Mouse (Mus musculus): ENCODE measurements around the gene Sash1. TPM values are rescaled to one million over a fixed set of nuclear protein-coding genes. Genes with fewer than 3 reads are reported as not detected.

The Sash1 gene
- polyA plus RNA-seq, 1 experiment from 2014 or later, result 2.8 TPM

GRCm38 (mm10) chr10:8928775-8929647, 43.1 kb upstream of the Sash1 start:
- Histone ChIP-seq H3K27ac (ENCODE audit: low read depth, low read length) (no peak overlapping the region), H3K4me1 (replicated peaks; ENCODE audit: control insufficient read depth, insufficient read depth, low read length) (peaks cover 2% of the 10 kb centered on the region; the same call in 1 of the 2 replicates), H3K4me2 (replicated peaks; ENCODE audit: low read depth) (no peak overlapping the region), H3K9me3 (ENCODE audit: control insufficient read depth) (no peaks in the 10 kb centered on the region), H3K9ac (ENCODE audit: low read depth, low read length) (no peak overlapping the region), H3K36me3 (ENCODE audit: control insufficient read depth, insufficient read depth) (no peaks in the 10 kb centered on the region), H3K27me3 (replicated peaks; ENCODE audit: control insufficient read depth, insufficient read depth, low read length) (no peaks in the 10 kb centered on the region), H3K4me3 (ENCODE audit: low read depth, low read length) (no peak overlapping the region)
- no peak for ATAC-seq
- no peak for TF ChIP-seq CTCF (IDR thresholded peaks at IDR 0.05; ENCODE audit: low read depth)
- WGBS, result 50% methylated on average over 10 of the region's 10 CpGs

GRCm38 (mm10) chr10:8928261-8928660, 42.4 kb upstream of the Sash1 start:
- no peaks in the 10 kb centered on the region for H3K27me3 ChIP-seq (replicated peaks; ENCODE audit: control insufficient read depth, insufficient read depth, low read length)
- no peak overlapping the region for H3K4me3 ChIP-seq (ENCODE audit: low read depth, low read length)
- no peak for ATAC-seq
- H3K36me3 ChIP-seq (ENCODE audit: control insufficient read depth, insufficient read depth), result no peaks in the 10 kb centered on the region
- no peak overlapping the region for H3K9ac ChIP-seq (ENCODE audit: low read depth, low read length)
- H3K27ac ChIP-seq (ENCODE audit: low read depth, low read length), result no peak overlapping the region
- H3K4me1 ChIP-seq (replicated peaks; ENCODE audit: control insufficient read depth, insufficient read depth, low read length), result peaks cover 2% of the 10 kb centered on the region; the same call in 1 of the 2 replicates
- H3K9me3 ChIP-seq (ENCODE audit: control insufficient read depth), result no peaks in the 10 kb centered on the region
- no peak for TF ChIP-seq CTCF (IDR thresholded peaks at IDR 0.05; ENCODE audit: low read depth)
- H3K4me2 ChIP-seq (replicated peaks; ENCODE audit: low read depth), result no peak overlapping the region

GRCm38 (mm10) chr10:8926906-8927305, 41.0 kb upstream of the Sash1 start:
- H3K9me3 ChIP-seq (ENCODE audit: control insufficient read depth), result no peaks in the 10 kb centered on the region
- H3K4me1 ChIP-seq (replicated peaks; ENCODE audit: control insufficient read depth, insufficient read depth, low read length), result peaks cover 2% of the 10 kb centered on the region; the same call in 1 of the 2 replicates
- H3K27ac ChIP-seq (ENCODE audit: low read depth, low read length), result no peak overlapping the region
- no peak overlapping the region for H3K4me3 ChIP-seq (ENCODE audit: low read depth, low read length)
- no peak for TF ChIP-seq CTCF (IDR thresholded peaks at IDR 0.05; ENCODE audit: low read depth)
- 85% methylated on average over 3 of the region's 3 CpGs for WGBS
- H3K9ac ChIP-seq (ENCODE audit: low read depth, low read length), result no peak overlapping the region
- no peak for ATAC-seq
- H3K27me3 ChIP-seq (replicated peaks; ENCODE audit: control insufficient read depth, insufficient read depth, low read length), result no peaks in the 10 kb centered on the region
- no peaks in the 10 kb centered on the region for H3K36me3 ChIP-seq (ENCODE audit: control insufficient read depth, insufficient read depth)
- H3K4me2 ChIP-seq (replicated peaks; ENCODE audit: low read depth), result no peak overlapping the region

- H3K9ac ChIP-seq (ENCODE audit: low read depth, low read length), result no peak overlapping the region
- no peak for TF ChIP-seq CTCF (IDR thresholded peaks at IDR 0.05; ENCODE audit: low read depth)
- H3K9me3 ChIP-seq (ENCODE audit: control insufficient read depth), result no peaks in the 10 kb centered on the region
- no peak overlapping the region for H3K4me3 ChIP-seq (ENCODE audit: low read depth, low read length)
- H3K36me3 ChIP-seq (ENCODE audit: control insufficient read depth, insufficient read depth), result no peaks in the 10 kb centered on the region
- no peak overlapping the region for H3K27ac ChIP-seq (ENCODE audit: low read depth, low read length)
- no peaks in the 10 kb centered on the region for H3K27me3 ChIP-seq (replicated peaks; ENCODE audit: control insufficient read depth, insufficient read depth, low read length)
- ATAC-seq, result no peak
- H3K4me1 ChIP-seq (replicated peaks; ENCODE audit: control insufficient read depth, insufficient read depth, low read length), result 0 out of 2 replicates have a peak, but pooled peaks cover 2% of the 10 kb centered on the region
- H3K4me2 ChIP-seq (replicated peaks; ENCODE audit: low read depth), result no peak overlapping the region
- WGBS, result 85% methylated on average over 3 of the region's 3 CpGs
Measured at GRCm38 (mm10) chr10:8926295-8926694, 40.4 kb upstream of the Sash1 start.

GRCm38 (mm10) chr10:8925299-8925698, 39.4 kb upstream of the Sash1 start:
- H3K4me3 ChIP-seq (ENCODE audit: low read depth, low read length), result no peak overlapping the region
- no peaks in the 10 kb centered on the region for H3K36me3 ChIP-seq (ENCODE audit: control insufficient read depth, insufficient read depth)
- ATAC-seq, result no peak
- H3K4me2 ChIP-seq (replicated peaks; ENCODE audit: low read depth), result no peak overlapping the region
- TF ChIP-seq CTCF (IDR thresholded peaks at IDR 0.05; ENCODE audit: low read depth), result no peak
- WGBS, result 61% methylated on average over 5 of the region's 5 CpGs
- H3K9me3 ChIP-seq (ENCODE audit: control insufficient read depth), result no peaks in the 10 kb centered on the region
- H3K27me3 ChIP-seq (replicated peaks; ENCODE audit: control insufficient read depth, insufficient read depth, low read length), result no peaks in the 10 kb centered on the region
- H3K27ac ChIP-seq (ENCODE audit: low read depth, low read length), result no peak overlapping the region
- no peaks in the 10 kb centered on the region for H3K4me1 ChIP-seq (replicated peaks; ENCODE audit: control insufficient read depth, insufficient read depth, low read length)
- H3K9ac ChIP-seq (ENCODE audit: low read depth, low read length), result no peak overlapping the region

- no peak for TF ChIP-seq CTCF (IDR thresholded peaks at IDR 0.05; ENCODE audit: low read depth)
- no peak overlapping the region for H3K4me2 ChIP-seq (replicated peaks; ENCODE audit: low read depth)
Measured at GRCm38 (mm10) chr10:8921098-8921693, 35.3 kb upstream of the Sash1 start.

More at GRCm38 (mm10) chr10:8921098-8921693, 35.3 kb upstream of the Sash1 start:
- 0 out of 2 replicates have a peak, but pooled peaks cover 3% of the 10 kb centered on the region for H3K4me1 ChIP-seq (replicated peaks; ENCODE audit: control insufficient read depth, insufficient read depth, low read length)
- H3K27me3 ChIP-seq (replicated peaks; ENCODE audit: control insufficient read depth, insufficient read depth, low read length), result no peaks in the 10 kb centered on the region
- no peak overlapping the region for H3K9ac ChIP-seq (ENCODE audit: low read depth, low read length)
- H3K36me3 ChIP-seq (ENCODE audit: control insufficient read depth, insufficient read depth), result no peaks in the 10 kb centered on the region
- WGBS, result 80% methylated on average over 11 of the region's 11 CpGs
- no peak overlapping the region for H3K4me3 ChIP-seq (ENCODE audit: low read depth, low read length)
- H3K9me3 ChIP-seq (ENCODE audit: control insufficient read depth), result no peaks in the 10 kb centered on the region
- no peak for ATAC-seq
- no peak overlapping the region for H3K27ac ChIP-seq (ENCODE audit: low read depth, low read length)

Measured in intestine, postnatal 0 days (tissue).